Mouse (Mus musculus): ENCODE measurements around the gene Sh3bgrl2. TPM values are rescaled to one million over a fixed set of nuclear protein-coding genes. Genes with fewer than 3 reads are reported as not detected.

Gene Sh3bgrl2
- polyA plus RNA-seq, 1 experiment = 41.9 TPM

DNA sequence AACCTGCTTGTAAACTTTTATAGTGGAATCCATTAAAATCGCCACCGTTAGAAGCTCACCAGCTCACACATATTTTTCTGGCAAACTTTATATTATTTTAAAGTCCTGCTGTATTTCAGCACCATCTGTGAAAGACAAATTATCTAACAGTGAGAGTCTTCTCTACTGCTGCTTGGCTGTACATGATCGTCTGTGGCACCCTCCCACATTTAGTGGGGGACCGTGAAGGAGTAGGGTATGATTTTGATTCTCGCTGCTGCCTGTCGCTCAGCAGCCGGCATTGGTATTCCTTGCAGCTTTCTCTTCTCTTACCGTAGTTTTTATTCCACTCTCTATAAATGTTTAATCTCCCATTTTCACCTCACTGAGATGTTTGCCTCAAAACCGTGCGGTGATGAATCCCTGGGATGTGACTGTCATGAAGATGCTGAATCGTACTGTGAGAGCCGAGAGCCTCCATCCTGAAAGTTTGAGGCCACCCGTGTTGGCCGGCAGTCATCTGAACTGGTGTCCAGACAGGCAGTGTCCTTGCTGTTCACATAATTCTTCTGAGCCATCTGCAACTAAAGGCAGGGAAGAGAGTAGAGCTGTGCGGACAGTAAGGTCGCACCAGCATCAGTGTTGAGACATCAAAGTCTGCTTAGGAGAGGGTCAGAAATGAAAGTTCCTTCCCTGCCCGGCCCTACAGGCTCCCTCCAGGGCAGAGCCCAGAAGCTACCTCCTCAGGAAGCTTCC lies 38.4 kb downstream of the Sh3bgrl2 start:
- DNase-seq (ENCODE audit: extremely low spot score in 1 of 2, low spot score in 1 of 2) = peak in 1 of 2 experiments; percentile 44

DNA sequence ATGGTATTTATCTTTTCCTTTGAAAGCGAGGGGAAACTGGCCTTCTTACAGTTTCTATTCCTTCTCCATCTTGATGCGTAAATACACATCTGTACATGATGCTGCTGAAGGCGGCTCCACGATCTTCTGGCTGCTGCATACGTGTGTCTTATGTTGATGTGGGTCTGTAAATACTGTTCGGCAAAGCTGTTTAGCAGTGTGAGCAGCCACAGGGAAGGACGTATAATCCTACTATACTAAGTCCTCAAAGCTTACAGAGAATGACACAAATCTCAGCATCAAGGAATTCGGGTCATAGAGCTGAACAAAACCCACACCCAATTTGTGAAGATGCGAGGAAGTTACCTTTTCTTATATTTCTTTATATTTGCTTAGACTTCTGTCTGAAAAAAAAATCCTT lies 39.0 kb downstream of the Sh3bgrl2 start:
- no peak for DNase-seq (ENCODE audit: extremely low spot score in 1 of 2, low spot score in 1 of 2)

DNA sequence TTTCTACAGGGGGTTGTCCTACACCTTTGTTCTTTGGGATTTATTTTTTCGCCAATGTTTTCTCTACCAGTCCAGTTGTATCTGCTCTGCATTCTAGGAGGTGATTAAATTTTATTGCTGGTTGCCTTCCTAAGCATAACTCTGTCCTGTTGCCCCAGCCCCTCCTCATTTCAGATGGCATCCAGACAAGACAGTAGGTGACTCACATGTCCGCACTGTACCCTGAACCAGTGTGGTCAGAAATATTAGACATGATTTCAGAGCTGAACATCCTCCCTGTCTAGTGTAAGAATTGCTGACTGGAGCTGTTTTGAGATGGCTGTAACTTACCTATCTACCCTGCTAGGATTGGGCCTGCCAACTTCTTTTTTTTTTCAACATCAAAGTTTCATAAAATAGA lies 40.9 kb downstream of the Sh3bgrl2 start:
- no peak for DNase-seq (ENCODE audit: extremely low spot score in 1 of 2, low spot score in 1 of 2)

DNA sequence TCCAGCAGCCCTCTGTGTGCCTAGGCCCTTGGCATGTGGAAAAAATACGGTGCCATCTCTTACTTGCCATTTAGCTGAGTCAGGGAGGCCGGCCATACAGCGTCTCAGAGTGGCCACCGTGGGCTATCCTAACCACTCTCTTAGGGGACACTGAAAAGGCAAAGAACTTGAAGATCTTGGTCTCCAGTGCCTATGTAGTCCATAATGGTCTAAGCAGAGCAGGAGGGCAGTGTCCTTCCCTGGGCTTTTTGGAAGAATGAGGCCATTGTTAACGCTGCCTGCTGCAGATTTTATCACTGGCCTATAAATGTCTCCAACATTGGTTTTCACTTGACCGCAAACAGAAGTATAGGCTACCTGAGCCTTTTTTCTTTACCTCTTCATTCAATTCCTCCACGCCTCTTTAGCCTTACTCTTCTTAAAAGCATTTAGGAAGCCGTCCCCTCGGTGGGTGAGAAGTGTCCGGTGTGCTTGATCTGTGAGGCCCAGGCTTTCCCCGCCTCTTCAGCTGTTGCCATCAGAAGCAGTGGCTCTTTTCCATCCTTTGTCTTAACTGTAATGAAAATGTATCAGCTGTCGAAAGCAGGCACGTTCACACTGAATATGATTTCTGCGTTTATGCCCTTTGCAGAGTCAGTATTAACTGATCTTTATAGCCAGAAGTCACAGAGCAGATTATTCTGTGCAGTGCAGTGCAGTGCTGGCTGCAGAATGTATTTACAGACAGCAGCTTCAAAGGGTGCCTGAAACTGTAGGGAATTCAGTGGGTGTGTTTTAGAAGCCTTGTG lies 41.7 kb downstream of the Sh3bgrl2 start:
- no peak for DNase-seq (ENCODE audit: extremely low spot score in 1 of 2, low spot score in 1 of 2)

DNA sequence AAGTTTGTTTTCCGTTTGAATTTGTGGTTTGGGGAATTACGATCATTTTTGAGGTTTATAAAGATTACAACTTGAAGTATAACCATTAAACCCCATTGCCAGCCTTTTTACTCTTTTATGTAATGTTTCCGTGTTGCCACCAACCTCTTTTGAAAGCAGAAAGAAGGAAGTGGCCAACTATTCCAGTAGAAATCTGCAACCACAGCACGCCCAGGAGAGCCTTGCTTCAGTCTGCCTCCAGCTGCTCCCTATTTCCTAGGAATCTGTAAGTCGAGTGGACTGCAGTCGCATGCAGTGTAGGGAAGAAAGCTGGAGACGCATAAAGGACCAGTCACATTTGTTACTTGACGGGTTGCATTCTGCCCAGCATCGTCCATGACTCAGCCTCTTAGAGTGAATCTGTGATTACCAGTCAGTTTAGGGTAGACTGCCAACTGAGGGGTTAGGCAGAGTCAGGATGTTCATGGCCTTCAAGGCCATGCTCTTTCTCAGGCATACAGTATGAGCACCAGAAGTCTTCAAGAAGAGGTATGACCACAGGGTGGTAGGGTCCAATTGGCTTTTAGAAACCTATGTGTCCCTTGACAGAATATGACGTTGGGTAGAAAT lies 43.8 kb downstream of the Sh3bgrl2 start:
- DNase-seq (ENCODE audit: extremely low spot score in 1 of 2, low spot score in 1 of 2) = no peak

DNA sequence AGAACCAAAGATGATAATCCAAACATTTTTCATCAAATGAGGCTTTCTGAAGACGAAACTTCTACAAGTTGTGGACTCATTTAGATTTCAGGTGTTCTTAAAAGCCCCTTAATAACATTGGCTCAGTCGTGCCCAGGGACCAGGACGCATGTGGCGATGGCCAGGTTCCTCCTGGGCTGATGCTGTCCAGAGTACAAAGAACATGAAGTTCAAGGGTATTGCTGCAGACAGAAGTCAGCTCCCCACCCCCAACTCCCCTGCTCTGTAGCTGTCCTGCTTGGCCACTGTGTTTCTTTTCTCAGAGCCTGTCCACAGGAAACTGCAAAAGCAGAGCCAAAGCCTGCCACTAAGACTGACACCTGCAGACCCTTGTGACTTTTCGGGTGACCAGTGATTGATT lies 45.7 kb downstream of the Sh3bgrl2 start:
- DNase-seq (ENCODE audit: extremely low spot score in 1 of 2, low spot score in 1 of 2) = no peak

DNA sequence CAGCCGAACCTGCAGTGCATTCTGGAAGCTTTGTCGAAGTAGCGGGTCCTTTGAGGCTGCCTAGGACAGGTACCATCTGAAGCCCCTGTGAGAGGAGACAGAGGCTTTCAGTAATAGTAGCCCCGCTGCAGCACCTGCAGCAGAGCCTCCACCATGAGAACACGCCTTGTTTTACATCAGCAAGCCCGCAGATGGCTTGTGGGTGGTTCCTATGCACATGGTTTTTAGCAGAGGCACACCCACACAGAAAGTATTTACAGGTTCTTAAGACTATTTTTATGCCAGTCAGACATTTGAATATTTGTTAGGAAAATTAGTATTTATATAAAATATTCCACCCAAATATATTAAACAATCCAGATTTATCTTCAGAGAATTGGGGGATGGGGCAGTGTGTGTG lies 48.0 kb downstream of the Sh3bgrl2 start:
- peak; percentile 80 to 85 for DNase-seq (ENCODE audit: extremely low spot score in 1 of 2, low spot score in 1 of 2)

DNA sequence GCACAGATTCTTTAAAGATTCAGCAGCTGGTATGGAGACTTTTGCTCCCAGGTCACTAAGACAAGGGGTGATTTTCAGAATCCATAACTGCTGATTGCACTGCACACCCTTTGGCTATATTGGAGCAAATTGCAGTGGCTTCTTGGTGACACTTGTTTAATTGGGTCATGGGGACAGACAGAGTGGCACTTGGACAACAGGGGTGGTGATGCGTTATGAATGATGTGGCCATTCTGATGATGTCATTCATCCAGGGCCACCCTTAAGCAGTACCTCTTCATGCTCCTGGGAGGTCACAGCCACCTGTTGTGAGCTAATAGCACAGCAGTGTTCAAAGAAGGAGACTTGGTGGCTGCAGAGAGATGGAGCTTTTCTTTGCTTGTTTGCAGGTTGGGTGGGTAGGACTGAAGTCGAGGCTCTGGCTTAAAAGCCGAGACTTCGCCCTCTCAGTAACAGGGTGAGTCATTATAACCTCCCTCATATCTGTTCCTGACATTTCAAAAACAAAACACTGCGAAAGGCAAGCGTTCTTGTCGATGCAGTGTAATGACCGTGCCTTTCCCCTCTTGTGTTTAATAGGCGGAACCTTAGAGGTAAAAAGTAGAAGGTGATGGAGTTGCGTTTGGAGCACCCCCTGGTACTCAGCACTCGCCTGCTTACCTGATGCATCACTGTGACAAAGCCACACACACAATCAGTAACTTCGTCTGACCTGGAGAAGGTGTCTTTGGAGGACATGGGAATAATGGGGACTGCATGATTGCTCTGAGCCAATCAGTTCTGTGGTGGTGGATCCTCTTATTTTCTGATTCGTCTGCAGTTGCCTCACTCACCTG lies 48.7 kb downstream of the Sh3bgrl2 start:
- DNase-seq (ENCODE audit: extremely low spot score in 1 of 2, low spot score in 1 of 2) = no peak

DNA sequence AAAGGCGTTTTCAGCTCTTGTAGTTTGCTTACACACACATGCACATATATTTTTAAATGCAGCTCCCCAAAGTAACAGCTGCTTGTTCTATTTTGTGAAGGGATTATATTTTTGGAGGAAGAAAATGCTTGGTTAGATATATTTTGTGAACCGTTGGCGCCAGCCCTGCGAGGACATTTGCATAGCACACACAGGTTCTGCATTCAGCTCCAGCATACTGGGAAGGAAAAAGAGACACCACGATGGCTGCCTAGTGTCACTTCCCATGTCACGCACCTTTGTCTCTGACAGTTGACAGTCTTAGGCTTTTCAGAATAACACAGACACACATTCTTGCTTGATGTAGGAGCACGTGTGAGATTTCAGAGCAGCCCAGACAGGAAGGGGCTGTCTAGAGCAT lies 49.9 kb downstream of the Sh3bgrl2 start:
- DNase-seq (ENCODE audit: extremely low spot score in 1 of 2, low spot score in 1 of 2) = peak; percentile 68 to 73

DNA sequence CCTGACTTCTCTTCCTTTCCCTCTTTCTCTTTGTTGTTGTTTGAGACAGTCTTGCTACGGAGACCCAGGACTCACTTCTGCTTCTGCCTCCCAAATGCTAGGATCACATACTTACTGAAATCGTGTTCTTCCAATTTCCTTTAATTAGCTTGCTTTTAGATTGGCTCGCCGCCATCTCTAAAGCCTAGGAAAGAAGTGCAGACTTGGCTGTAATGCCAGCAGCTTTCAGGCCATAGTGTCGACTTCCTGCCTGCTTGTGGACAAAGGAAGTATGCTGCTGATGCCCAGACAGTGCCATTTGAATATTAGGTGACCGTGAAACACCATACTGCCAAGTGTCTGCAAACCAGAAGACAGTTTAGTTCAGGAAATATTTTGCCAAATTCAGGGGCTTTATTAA lies 51.4 kb downstream of the Sh3bgrl2 start:
- DNase-seq (ENCODE audit: extremely low spot score in 1 of 2, low spot score in 1 of 2) = no peak

DNA sequence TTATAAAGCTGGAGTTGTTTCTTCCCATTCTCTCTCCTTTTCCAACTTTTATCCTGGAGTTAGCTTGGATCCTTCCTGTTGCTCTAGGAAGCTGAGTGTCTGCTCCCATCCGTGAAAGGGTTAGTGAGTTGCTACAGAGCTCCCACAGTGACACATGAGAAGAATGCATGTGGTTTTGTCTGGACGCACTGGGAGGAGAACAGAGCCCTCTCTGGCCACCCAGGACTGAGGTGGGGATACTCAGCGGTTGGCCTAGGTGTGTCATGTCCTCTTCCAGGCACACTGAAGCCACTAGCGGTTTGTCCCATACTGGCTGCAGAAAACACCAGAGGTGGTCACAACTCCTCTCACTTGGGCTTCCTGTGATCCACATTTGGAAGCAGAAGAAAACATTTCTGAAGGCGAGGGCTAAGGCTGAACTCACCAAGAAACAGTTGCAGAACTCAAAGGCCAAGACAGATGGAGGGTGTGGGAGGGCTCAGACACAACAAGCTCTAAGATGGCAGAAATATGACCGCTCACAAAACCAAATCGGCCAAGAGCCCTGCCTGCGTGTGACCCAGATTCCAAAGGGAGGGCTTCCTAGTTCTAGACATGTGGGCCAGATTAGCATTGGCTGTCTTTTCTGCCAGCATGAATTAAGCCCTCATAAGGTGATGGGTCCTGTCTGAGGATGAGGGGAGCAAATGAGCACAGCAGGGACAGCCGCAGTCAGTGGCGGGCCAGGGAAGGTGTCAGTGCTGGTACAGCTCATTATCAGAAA lies 52.3 kb downstream of the Sh3bgrl2 start:
- DNase-seq (ENCODE audit: extremely low spot score in 1 of 2, low spot score in 1 of 2) = peak in 1 of 2 experiments; percentile 63

DNA sequence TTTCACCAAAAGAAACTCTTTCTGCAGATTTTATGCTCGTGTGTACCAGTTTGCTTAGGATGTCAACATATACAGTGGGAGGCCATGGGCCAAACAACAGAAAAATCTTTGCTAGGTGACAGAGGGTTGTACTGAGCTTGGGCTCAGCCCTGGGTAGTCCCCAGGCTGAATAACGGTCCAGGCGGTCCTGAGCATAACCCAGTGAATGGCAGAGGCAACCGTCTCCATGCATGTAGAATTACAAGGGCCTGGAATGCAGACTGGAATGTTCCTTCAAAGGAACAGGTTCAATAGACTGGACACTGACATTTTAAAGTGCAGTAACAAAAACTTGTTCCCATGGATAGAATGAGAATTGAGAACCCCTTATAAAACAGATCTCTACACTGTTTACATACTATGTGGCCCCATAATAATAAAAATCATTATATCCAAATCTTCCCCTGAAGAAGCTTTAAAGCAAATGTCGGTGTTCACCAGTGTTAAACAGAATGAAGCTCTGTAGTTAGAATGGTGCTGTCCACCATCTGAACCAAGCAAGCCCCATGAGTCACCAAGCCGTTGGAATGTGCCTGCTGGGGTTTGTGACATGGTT lies 54.1 kb downstream of the Sh3bgrl2 start:
- no peak for DNase-seq (ENCODE audit: extremely low spot score in 1 of 2, low spot score in 1 of 2)

DNA sequence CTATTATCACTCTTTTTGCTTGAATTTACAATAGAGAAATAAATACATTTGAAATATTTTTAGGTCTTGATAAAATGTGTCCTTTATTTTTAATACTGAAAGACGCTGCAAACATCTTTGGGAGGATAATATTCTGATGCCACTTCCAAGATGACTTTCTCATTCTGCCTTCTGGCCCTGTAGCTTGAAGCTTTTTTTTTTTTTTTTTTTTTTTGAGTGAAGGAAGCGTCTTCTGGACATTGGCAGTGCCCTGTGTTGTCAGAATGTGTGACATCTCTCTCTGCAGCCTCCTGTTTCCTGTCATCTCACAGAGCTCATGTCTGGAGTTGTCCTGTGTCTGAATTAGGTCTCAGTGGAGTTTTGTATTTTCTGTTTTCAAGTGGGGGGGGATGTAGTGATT lies 55.0 kb downstream of the Sh3bgrl2 start:
- no peak for DNase-seq (ENCODE audit: extremely low spot score in 1 of 2, low spot score in 1 of 2)

DNA sequence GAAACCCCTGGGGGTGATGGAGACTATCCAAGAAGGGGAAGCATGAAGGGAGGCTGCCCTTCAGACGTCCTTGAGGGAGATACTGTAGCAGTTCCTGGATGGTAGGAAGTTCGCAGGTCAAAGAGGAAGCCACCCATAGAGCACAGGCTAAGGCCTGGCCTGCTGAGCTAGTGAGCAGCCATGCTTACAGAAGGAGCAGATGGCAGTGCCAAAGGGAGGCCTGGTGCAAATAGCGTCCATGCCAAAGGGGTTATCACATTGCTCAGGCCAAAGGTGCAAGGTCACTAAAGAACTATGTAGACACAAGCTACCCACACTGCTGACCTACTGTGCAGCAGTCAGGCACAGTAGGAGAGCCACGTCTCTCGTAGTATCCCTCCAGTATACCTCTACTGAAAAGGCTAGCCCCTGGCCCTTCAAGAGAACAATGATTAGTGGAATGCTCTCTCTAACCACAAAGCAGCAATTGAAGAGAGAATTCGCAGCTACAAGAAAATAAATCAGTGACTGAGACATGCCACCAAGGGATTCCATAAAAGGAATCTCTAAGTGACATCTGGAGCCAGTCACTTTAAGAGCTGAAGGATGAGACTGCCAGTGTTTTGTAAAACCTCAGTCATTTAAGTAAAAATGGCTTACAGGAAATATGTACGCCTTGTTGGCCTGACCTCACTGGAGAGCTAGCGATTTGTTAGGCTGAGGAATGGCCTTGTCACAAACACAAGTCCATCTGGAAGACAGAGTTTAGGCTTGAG lies 57.9 kb downstream of the Sh3bgrl2 start:
- DNase-seq (ENCODE audit: extremely low spot score in 1 of 2, low spot score in 1 of 2) = no peak

DNA sequence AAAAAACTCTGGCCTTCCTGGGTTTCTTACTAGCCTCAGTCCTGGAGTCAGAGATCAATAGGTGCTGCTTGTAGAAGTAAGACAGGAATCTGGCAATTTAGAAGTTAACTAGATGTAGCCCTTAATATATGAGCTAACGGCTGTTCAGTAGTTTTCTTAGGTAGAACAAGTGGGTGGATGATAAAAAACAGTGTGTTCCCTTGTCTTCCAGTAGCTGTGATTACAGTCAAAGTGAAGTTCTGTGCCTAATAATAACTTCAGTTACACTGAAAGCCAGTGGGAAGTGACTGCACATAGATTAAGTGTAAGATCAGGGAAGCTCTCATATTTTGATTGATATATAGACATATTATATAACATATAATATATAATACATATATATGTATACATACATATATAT lies 60.0 kb downstream of the Sh3bgrl2 start:
- DNase-seq (ENCODE audit: extremely low spot score in 1 of 2, low spot score in 1 of 2) = peak in 1 of 2 experiments; percentile 33

DNA sequence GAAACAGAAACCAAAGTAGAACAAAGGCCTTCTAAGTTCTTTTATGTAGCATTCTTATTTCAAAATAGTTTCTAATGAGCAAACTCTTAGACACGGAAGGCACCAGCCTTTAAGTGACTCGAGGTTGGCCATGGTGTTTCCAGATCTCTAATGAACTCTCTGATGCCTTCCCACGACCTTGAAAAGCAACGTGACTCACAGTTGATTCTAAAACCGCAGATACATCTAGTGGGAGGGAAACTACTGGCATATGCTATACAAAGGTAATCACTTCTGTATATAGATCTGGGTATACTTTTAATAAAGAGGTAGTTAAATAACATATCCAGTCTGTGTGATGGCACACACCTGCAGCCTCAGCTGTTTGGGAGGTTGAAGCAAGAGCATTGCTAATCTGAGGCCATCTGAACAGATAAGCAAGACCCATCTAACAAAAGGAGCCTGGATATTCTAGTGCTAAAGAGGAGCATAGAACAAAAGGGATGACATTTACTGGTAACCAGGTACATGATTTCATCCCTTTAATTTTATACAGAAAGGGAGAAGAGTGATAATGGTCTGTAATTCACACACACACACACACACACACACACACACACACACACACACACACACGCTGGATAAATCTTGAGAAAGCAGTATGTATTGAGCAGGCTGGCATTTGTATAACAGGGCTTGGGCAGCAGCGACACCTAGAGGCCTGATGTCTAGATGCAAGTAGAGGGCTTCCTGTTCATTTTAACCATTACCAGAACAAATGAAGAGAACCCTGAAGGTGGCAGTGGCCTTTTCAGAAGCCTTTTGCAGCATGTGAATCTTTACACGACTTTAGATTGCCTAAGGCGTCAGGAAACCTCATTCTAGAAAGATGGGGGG lies 61.5 kb downstream of the Sh3bgrl2 start:
- peak; percentile 79 to 93 for DNase-seq (ENCODE audit: extremely low spot score in 1 of 2, low spot score in 1 of 2)

DNA sequence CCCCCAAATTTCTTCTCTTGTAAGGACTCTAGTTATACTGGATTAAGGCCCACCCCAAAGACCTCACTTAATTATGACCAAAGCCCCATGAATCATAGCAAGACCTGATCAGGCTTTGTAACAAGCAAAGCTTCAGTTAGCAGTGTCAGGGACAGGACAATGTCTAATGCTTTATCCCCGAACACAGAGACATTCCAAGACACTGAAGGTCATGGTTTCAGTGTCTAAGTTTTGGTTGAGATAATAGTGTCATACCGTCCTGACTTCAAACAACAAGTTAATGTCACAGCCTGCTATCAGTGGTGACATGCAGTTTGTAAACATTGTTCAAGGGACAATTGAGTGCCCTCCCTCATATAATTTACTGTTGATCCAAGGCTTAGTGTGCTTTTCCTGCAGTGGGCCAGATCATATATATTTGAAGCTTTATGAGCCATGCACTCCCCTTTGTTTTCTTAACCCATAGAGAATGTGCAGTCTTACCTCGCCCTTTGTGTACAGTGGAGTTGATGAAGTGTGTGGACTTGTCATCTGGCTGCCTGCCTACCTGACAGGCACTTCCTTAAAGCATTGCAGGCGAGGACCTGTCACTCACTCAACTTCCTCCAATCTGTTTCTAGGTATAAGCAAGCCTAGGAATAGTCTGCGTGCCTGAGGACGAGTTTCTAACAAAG lies 67.9 kb downstream of the Sh3bgrl2 start:
- DNase-seq (ENCODE audit: extremely low spot score in 1 of 2, low spot score in 1 of 2) = no peak

Measured in frontal cortex, adult 2 months (tissue).